Mouse (Mus musculus): ENCODE measurements around the gene Tsfm. TPM values are rescaled to one million over a fixed set of nuclear protein-coding genes. Genes with fewer than 3 reads are reported as not detected.

Gene Tsfm
- polyA plus RNA-seq (2012; rRNA removed) = 42.1 and 45.2 TPM in 2 replicates

DNA sequence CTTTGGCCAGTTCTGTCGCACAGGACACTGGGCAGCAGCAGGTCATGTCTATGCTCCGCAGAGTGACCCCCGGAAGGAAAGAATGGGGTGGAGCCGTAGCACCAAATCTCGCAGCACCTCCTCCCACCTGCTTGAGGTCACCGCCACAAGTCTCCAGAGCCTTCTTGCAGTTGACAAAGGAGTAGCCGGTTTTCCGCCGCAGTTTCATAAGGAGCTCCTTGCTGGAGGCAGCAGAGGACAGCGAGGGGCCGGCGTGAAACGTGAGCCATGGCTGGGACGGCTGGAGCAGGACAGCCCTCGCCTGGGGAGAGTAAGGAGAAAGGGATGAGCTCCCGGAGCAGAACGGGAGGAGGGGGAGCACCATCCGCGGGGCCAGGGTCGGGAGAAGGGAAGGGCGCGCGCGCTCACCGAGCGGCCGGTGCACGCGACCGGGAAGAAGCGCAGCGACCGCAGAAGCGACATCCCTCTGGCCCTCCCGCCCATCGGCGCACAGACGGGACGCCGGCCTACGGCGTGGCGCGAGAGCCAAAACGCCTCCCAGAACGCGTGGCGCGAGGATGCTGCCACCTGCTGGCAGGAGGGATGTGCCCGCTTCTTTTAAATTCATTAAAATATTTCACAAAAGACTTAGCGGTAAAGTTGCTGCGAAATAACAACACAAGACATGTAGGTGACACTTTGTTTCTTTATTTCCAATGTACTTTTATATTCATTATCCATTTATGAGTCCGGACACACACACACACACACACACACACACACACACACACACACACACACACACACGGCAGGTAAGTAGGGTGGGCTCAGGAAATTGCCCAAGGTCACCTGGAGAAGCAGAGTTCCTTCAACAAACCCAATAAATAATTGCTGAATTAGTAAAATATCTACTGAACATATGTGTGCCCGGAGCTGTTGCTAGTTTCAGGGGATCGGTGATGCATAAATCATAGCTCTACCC lies at the start of gene Tsfm:
Gene Tsfm (minus strand): TSS at position 505 of the 961 bp plus-strand sequence.
- Histone ChIP-seq H3K36me3 (ENCODE audit: control insufficient read depth, insufficient read depth, low read length) (no peaks in the 10 kb centered on the region; the same call in 1 of the 2 replicates), H3K27ac (ENCODE audit: control insufficient read depth, insufficient read depth, low read length) (no peak within 1 kb of the TSS), H3K4me1 (replicated peaks; ENCODE audit: control insufficient read depth, insufficient read depth, low read length) (peaks cover 4% of the 10 kb centered on the region; the same call in 1 of the 2 replicates), H3K27me3 (ENCODE audit: control insufficient read depth, insufficient read depth, low read length) (no peaks in the 10 kb centered on the region), H3K4me3 (ENCODE audit: control insufficient read depth, insufficient read depth, low read length) (peak within 1 kb of the TSS; percentile 71)
- TF ChIP-seq CTCF (IDR thresholded peaks at IDR 0.05; ENCODE audit: borderline replicate concordance, control insufficient read depth, extremely low read depth, insufficient read depth, low read length, poor library complexity) (peak; percentile 94), POLR2A (IDR thresholded peaks at IDR 0.05; ENCODE audit: control insufficient read depth, extremely low read depth, insufficient read depth, low read length, poor library complexity) (no peak)
- DNase-seq = peak; percentile 92
- WGBS = 5% methylated on average over 56 of the region's 56 CpGs

- Histone ChIP-seq H3K4me3 (ENCODE audit: control insufficient read depth, insufficient read depth, low read length) (no peak overlapping the region), H3K4me1 (replicated peaks; ENCODE audit: control insufficient read depth, insufficient read depth, low read length) (peaks cover 22% of the 10 kb centered on the region), H3K36me3 (ENCODE audit: control insufficient read depth, insufficient read depth, low read length) (peaks cover 24% of the 10 kb centered on the region), H3K27ac (ENCODE audit: control insufficient read depth, insufficient read depth, low read length) (no peak overlapping the region), H3K27me3 (ENCODE audit: control insufficient read depth, insufficient read depth, low read length) (no peaks in the 10 kb centered on the region)
- WGBS = 92% methylated on average over 70 of the region's 70 CpGs
- DNase-seq = no peak
- no peak for TF ChIP-seq POLR2A (IDR thresholded peaks at IDR 0.05; ENCODE audit: control insufficient read depth, extremely low read depth, insufficient read depth, low read length, poor library complexity)
- TF ChIP-seq CTCF (IDR thresholded peaks at IDR 0.05; ENCODE audit: borderline replicate concordance, control insufficient read depth, extremely low read depth, insufficient read depth, low read length, poor library complexity) = no peak
These were observed 49.2 kb upstream of the Tsfm start for GRCm38 (mm10) chr10:127079665-127080391.

- H3K27ac ChIP-seq (ENCODE audit: control insufficient read depth, insufficient read depth, low read length) = no peak overlapping the region
- 89% methylated on average over 45 of the region's 49 CpGs for WGBS
- no peak for TF ChIP-seq POLR2A (IDR thresholded peaks at IDR 0.05; ENCODE audit: control insufficient read depth, extremely low read depth, insufficient read depth, low read length, poor library complexity)
- no peak for TF ChIP-seq CTCF (IDR thresholded peaks at IDR 0.05; ENCODE audit: borderline replicate concordance, control insufficient read depth, extremely low read depth, insufficient read depth, low read length, poor library complexity)
- H3K4me3 ChIP-seq (ENCODE audit: control insufficient read depth, insufficient read depth, low read length) = no peak overlapping the region
- H3K36me3 ChIP-seq (ENCODE audit: control insufficient read depth, insufficient read depth, low read length) = peaks cover 16% of the 10 kb centered on the region
- DNase-seq = no peak
- H3K27me3 ChIP-seq (ENCODE audit: control insufficient read depth, insufficient read depth, low read length) = no peaks in the 10 kb centered on the region
- H3K4me1 ChIP-seq (replicated peaks; ENCODE audit: control insufficient read depth, insufficient read depth, low read length) = peaks cover 22% of the 10 kb centered on the region
These were observed 48.3 kb upstream of the Tsfm start for GRCm38 (mm10) chr10:127078677-127079575.

- H3K4me3 ChIP-seq (ENCODE audit: control insufficient read depth, insufficient read depth, low read length) = no peak overlapping the region
- H3K27me3 ChIP-seq (ENCODE audit: control insufficient read depth, insufficient read depth, low read length) = no peaks in the 10 kb centered on the region
- WGBS = 81% methylated on average over 12 of the region's 12 CpGs
These were observed 47.5 kb upstream of the Tsfm start for GRCm38 (mm10) chr10:127078001-127078676.

DNA sequence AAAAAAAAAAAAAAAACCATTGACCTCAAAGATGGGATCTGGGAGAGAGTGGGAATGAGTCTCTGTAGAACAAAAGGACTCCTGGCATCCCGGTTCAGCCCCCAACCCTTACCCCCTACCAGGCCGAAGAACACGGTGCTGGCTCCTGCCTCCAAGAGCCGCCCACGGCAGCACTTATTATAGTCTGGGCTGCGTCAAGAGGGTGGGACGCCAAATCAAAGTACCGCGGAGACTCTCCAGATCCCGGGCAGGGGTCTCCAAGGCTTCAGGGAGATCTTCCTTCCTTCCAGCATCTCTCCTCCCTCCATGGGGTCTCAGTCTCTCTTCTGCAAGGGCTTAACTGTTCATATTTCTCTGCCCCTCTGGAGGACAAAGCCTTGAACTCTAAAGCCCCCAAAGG lies 46.9 kb upstream of the Tsfm start:
- H3K27me3 ChIP-seq (ENCODE audit: control insufficient read depth, insufficient read depth, low read length) = no peaks in the 10 kb centered on the region
- no peak for DNase-seq
- peaks cover 9% of the 10 kb centered on the region; the same call in 1 of the 2 replicates for H3K36me3 ChIP-seq (ENCODE audit: control insufficient read depth, insufficient read depth, low read length)
- H3K4me3 ChIP-seq (ENCODE audit: control insufficient read depth, insufficient read depth, low read length) = no peak overlapping the region
- 90% methylated on average over 10 of the region's 10 CpGs for WGBS
- no peak overlapping the region for H3K27ac ChIP-seq (ENCODE audit: control insufficient read depth, insufficient read depth, low read length)
- peaks cover 22% of the 10 kb centered on the region for H3K4me1 ChIP-seq (replicated peaks; ENCODE audit: control insufficient read depth, insufficient read depth, low read length)
- no peak for TF ChIP-seq CTCF (IDR thresholded peaks at IDR 0.05; ENCODE audit: borderline replicate concordance, control insufficient read depth, extremely low read depth, insufficient read depth, low read length, poor library complexity)
- no peak for TF ChIP-seq POLR2A (IDR thresholded peaks at IDR 0.05; ENCODE audit: control insufficient read depth, extremely low read depth, insufficient read depth, low read length, poor library complexity)

More at GRCm38 (mm10) chr10:127078001-127078676, 47.5 kb upstream of the Tsfm start:
- no peak for DNase-seq
- H3K27ac ChIP-seq (ENCODE audit: control insufficient read depth, insufficient read depth, low read length) = no peak overlapping the region
- peaks cover 13% of the 10 kb centered on the region for H3K36me3 ChIP-seq (ENCODE audit: control insufficient read depth, insufficient read depth, low read length)
- peaks cover 22% of the 10 kb centered on the region for H3K4me1 ChIP-seq (replicated peaks; ENCODE audit: control insufficient read depth, insufficient read depth, low read length)
- TF ChIP-seq POLR2A (IDR thresholded peaks at IDR 0.05; ENCODE audit: control insufficient read depth, extremely low read depth, insufficient read depth, low read length, poor library complexity) = no peak
